Mouse (Mus musculus): ENCODE measurements at regions not wholly inside any gene's neighbourhood (a gene's known extent, or its start where the extent isn't known, plus 50 kb on each side); places are given as distances from the start of the nearest gene placed in this dataset.

- ATAC-seq (ENCODE audit: low read depth): no peak
- Histone ChIP-seq H3K4me2 (no peak overlapping the region), H3K4me3 (replicated peaks) (no peak overlapping the region), H3K9ac (no peak overlapping the region), H3K36me3 (no peaks in the 10 kb centered on the region), H3K27ac (no peak overlapping the region), H3K4me1 (replicated peaks) (no peaks in the 10 kb centered on the region), H3K27me3 (no peaks in the 10 kb centered on the region), H3K9me3 (replicated peaks) (no peaks in the 10 kb centered on the region)
- WGBS (ENCODE audit: insufficient replicate concordance): 46% methylated on average over 4 of the region's 4 CpGs
- DNase-seq: no peak
Observed at GRCm38 (mm10) chr19:50872661-50873060, 194.2 kb upstream of the Sorcs1 start.

DNA sequence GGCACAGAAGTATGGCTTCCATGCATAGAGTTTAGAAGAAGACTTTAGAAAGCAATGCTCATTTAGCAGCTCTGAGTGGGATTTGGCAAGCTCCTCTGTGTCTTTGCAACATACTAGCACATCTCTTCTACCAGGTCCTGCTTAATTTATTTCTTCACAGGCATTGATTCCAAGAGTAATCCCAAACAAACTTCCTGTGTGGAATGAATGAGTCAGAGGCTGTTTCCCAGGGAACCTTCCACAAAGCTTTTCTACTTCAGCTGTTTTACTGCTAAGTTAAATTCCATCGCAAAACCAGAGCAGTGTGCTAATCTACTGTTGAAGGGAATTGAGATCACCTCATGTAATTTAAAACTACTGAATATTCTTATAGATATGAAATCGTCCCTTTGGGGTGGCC lies 193.7 kb upstream of the Sorcs1 start:
- H3K36me3 ChIP-seq: no peaks in the 10 kb centered on the region
- no peak overlapping the region for H3K4me2 ChIP-seq
- no peak overlapping the region for H3K4me3 ChIP-seq (replicated peaks)
- no peaks in the 10 kb centered on the region for H3K4me1 ChIP-seq (replicated peaks)
- H3K9me3 ChIP-seq (replicated peaks): no peaks in the 10 kb centered on the region
- no peak overlapping the region for H3K27ac ChIP-seq
- ATAC-seq (ENCODE audit: low read depth) (no peak), DNase-seq (no peak)
- no peaks in the 10 kb centered on the region for H3K27me3 ChIP-seq
- 63% methylated on average over 2 of the region's 2 CpGs for WGBS (ENCODE audit: insufficient replicate concordance)
- H3K9ac ChIP-seq: no peak overlapping the region

- H3K4me1 ChIP-seq (replicated peaks): no peaks in the 10 kb centered on the region
- no peak for DNase-seq
- no peaks in the 10 kb centered on the region for H3K9me3 ChIP-seq (replicated peaks)
- H3K36me3 ChIP-seq: no peaks in the 10 kb centered on the region
- no peak overlapping the region for H3K27ac ChIP-seq
- H3K4me3 ChIP-seq (replicated peaks): no peak overlapping the region
- WGBS (ENCODE audit: insufficient replicate concordance): 38% methylated on average over 1 of the region's 1 CpGs
- no peaks in the 10 kb centered on the region for H3K27me3 ChIP-seq
- no peak for ATAC-seq (ENCODE audit: low read depth)
- no peak overlapping the region for H3K9ac ChIP-seq
- H3K4me2 ChIP-seq: no peak overlapping the region
Observed at GRCm38 (mm10) chr19:50854854-50855253, 176.4 kb upstream of the Sorcs1 start.

- H3K27ac ChIP-seq: no peak overlapping the region
- DNase-seq: no peak
- H3K27me3 ChIP-seq: no peaks in the 10 kb centered on the region
- H3K4me2 ChIP-seq: no peak overlapping the region
- H3K9ac ChIP-seq: no peak overlapping the region
- 76% methylated on average over 1 of the region's 1 CpGs for WGBS (ENCODE audit: insufficient replicate concordance)
- no peaks in the 10 kb centered on the region for H3K9me3 ChIP-seq (replicated peaks)
- no peaks in the 10 kb centered on the region for H3K4me1 ChIP-seq (replicated peaks)
- ATAC-seq (ENCODE audit: low read depth): no peak
- no peaks in the 10 kb centered on the region for H3K36me3 ChIP-seq
- H3K4me3 ChIP-seq (replicated peaks): no peak overlapping the region
Observed at GRCm38 (mm10) chr19:50840499-50840898, 162.1 kb upstream of the Sorcs1 start.
